Mouse (Mus musculus) kidney, postnatal 4 days (tissue): ENCODE data around the gene Plxdc1.

ENCODE experiments used
- DNase-seq, 2 experiments: peaks; one replicate each; pipeline ENCODE4 v3.0.0; 2021; ENCODE audit warnings: mixed read lengths in 2 of 2

Plxdc1 gene

GRCm38 (mm10) chr11:97985727-97986677 lies at the start of gene Plxdc1:
TSS of gene Plxdc1 (minus strand) at chr11:97986444.
- peak; percentile 55 to 62 for DNase-seq

- peak; percentile 54 to 71 for DNase-seq
Measured at GRCm38 (mm10) chr11:98035977-98036377, 49.7 kb upstream of the Plxdc1 start.

GRCm38 (mm10) chr11:98034840-98035239 lies 48.6 kb upstream of the Plxdc1 start:
- DNase-seq, result peak; percentile 50 to 66

GRCm38 (mm10) chr11:98034061-98034460 lies 47.8 kb upstream of the Plxdc1 start:
- DNase-seq, result no peak

GRCm38 (mm10) chr11:98031443-98031770 lies 45.2 kb upstream of the Plxdc1 start:
- peak; percentile 90 to 91 for DNase-seq

GRCm38 (mm10) chr11:98030701-98031442 lies 44.6 kb upstream of the Plxdc1 start:
- no peak for DNase-seq

- DNase-seq, result no peak
Measured at GRCm38 (mm10) chr11:98027785-98028184, 41.5 kb upstream of the Plxdc1 start.

GRCm38 (mm10) chr11:98027297-98027688 lies 41.0 kb upstream of the Plxdc1 start:
- no peak for DNase-seq

- peak; percentile 94 to 96 for DNase-seq
Measured at GRCm38 (mm10) chr11:98026570-98027296, 40.5 kb upstream of the Plxdc1 start, which contains the start of gene Rpl19. TSS of gene Rpl19 (plus strand) at chr11:98026710.

- DNase-seq, result no peak
Measured at GRCm38 (mm10) chr11:98026248-98026569, 40.0 kb upstream of the Plxdc1 start.

- no peak for DNase-seq
Measured at GRCm38 (mm10) chr11:98024516-98024915, 38.3 kb upstream of the Plxdc1 start.

- peak; percentile 86 to 91 for DNase-seq
Measured at GRCm38 (mm10) chr11:98022555-98023371, 36.5 kb upstream of the Plxdc1 start, which contains the start of gene Cacnb1. TSS of gene Cacnb1 (minus strand) at chr11:98023034.

GRCm38 (mm10) chr11:98022253-98022554 lies 36.0 kb upstream of the Plxdc1 start:
- no peak for DNase-seq

- peak; percentile 76 to 84 for DNase-seq
Measured at GRCm38 (mm10) chr11:98021565-98022252, 35.5 kb upstream of the Plxdc1 start.

GRCm38 (mm10) chr11:98021118-98021517 lies 34.9 kb upstream of the Plxdc1 start:
- no peak for DNase-seq

GRCm38 (mm10) chr11:98020710-98021109 lies 34.5 kb upstream of the Plxdc1 start:
- peak in 1 of 2 experiments; percentile 49 for DNase-seq

GRCm38 (mm10) chr11:98019883-98020610 lies 33.8 kb upstream of the Plxdc1 start:
- DNase-seq, result no peak

GRCm38 (mm10) chr11:98018858-98019641 lies 32.8 kb upstream of the Plxdc1 start:
- DNase-seq, result peak; percentile 63 to 76

GRCm38 (mm10) chr11:98018222-98018621 lies 32.0 kb upstream of the Plxdc1 start:
- no peak for DNase-seq

- DNase-seq, result no peak
Measured at GRCm38 (mm10) chr11:98016824-98017223, 30.6 kb upstream of the Plxdc1 start.
